Mouse (Mus musculus) forebrain, embryonic 14.5 days (tissue): ENCODE data around the gene Atp8a1. TPM values are rescaled to one million over a fixed set of nuclear protein-coding genes. Genes with fewer than 3 reads are reported as not detected.

Experiments
- ATAC-seq: fragments of 200-750 bp; cut with Nextera tagmentation; 2 replicates; pipeline ENCODE4 v1.8.0; 2017; ENCODE audit warnings: mild to moderate bottlenecking, moderate library complexity
- DNase-seq: peaks from one replicate; pipeline ENCODE4 v3.0.0-alpha.2; 2015; ENCODE audit warnings: low spot score
- H3K27ac ChIP-seq: fragments of 300-500 bp; sonication (generic); 2 replicates; pipeline ENCODE4 v1.5.1; 2014; ENCODE audit warnings: low read depth, mild to moderate bottlenecking, control low read depth, low read length, moderate library complexity
- H3K27me3 ChIP-seq: fragments of 300-500 bp; sonication (generic); replicated peaks from 2 replicates; pipeline ENCODE4 v1.6.1; 2014; ENCODE audit warnings: low read length, control low read depth, mixed read lengths; ENCODE audit not compliant: control insufficient read depth, insufficient read depth
- H3K36me3 ChIP-seq: fragments of 300-500 bp; sonication (generic); 2 replicates; pipeline ENCODE4 v1.6.1; 2014; ENCODE audit warnings: low read length, control low read depth; ENCODE audit not compliant: control insufficient read depth, insufficient read depth
- H3K4me1 ChIP-seq: fragments of 300-500 bp; sonication (generic); 2 replicates; pipeline ENCODE4 v1.6.1; 2014; ENCODE audit warnings: antibody characterized with exemption, low read length, control low read depth; ENCODE audit not compliant: control insufficient read depth, insufficient read depth
- H3K4me2 ChIP-seq: fragments of 300-500 bp; sonication (generic); 2 replicates; pipeline ENCODE4 v1.6.1; 2014; ENCODE audit warnings: mild to moderate bottlenecking, control low read depth, low read length
- H3K4me3 ChIP-seq: fragments of 300-500 bp; sonication (generic); 2 replicates; pipeline ENCODE4 v1.5.1; 2014; ENCODE audit warnings: low read depth, low read length, control low read depth
- H3K9ac ChIP-seq: fragments of 300-500 bp; sonication (generic); 2 replicates; pipeline ENCODE4 v1.6.1; 2014; ENCODE audit warnings: mild to moderate bottlenecking, low read length, control low read depth, moderate library complexity
- H3K9me3 ChIP-seq: fragments of 300-500 bp; sonication (generic); replicated peaks from 2 replicates; pipeline ENCODE4 v1.6.1; 2016; ENCODE audit warnings: low read length, control low read depth, mixed read lengths; ENCODE audit not compliant: control insufficient read depth
- WGBS: fragments of 180-500 bp; shearing (Covaris S2); extraction: QIAGEN DNeasy Blood & Tissue Kit; methylation state at CpG from one replicate; pipeline ENCODE4 v1.1.7; 2014; 5-methylcytosine and 5-hydroxymethylcytosine counted together
- polyA plus RNA-seq: library from polyadenylated mRNA; unstranded; fragments of >200 nt; fragmentation: Nextera tagmentation; extraction: Ambion mirVana; gene quantifications from 2 replicates; pipeline ENCODE4 v1.2.1, GENCODE M21; 2014

Gene Atp8a1
- polyA plus RNA-seq, 1 experiment from 2014 or later: 24.2 TPM

GRCm38 (mm10) chr5:67833841-67834240 is 13.4 kb downstream of the Atp8a1 start:
- H3K4me2 ChIP-seq: no peak overlapping the region
- no peak overlapping the region for H3K27ac ChIP-seq
- no peak overlapping the region for H3K9ac ChIP-seq
- 97% methylated on average over 5 of the region's 5 CpGs for WGBS
- no peaks in the 10 kb centered on the region for H3K9me3 ChIP-seq
- no peaks in the 10 kb centered on the region for H3K36me3 ChIP-seq
- no peak overlapping the region for H3K4me3 ChIP-seq
- no peak for ATAC-seq
- DNase-seq: no peak
- H3K27me3 ChIP-seq: no peaks in the 10 kb centered on the region
- no peaks in the 10 kb centered on the region for H3K4me1 ChIP-seq

DNA sequence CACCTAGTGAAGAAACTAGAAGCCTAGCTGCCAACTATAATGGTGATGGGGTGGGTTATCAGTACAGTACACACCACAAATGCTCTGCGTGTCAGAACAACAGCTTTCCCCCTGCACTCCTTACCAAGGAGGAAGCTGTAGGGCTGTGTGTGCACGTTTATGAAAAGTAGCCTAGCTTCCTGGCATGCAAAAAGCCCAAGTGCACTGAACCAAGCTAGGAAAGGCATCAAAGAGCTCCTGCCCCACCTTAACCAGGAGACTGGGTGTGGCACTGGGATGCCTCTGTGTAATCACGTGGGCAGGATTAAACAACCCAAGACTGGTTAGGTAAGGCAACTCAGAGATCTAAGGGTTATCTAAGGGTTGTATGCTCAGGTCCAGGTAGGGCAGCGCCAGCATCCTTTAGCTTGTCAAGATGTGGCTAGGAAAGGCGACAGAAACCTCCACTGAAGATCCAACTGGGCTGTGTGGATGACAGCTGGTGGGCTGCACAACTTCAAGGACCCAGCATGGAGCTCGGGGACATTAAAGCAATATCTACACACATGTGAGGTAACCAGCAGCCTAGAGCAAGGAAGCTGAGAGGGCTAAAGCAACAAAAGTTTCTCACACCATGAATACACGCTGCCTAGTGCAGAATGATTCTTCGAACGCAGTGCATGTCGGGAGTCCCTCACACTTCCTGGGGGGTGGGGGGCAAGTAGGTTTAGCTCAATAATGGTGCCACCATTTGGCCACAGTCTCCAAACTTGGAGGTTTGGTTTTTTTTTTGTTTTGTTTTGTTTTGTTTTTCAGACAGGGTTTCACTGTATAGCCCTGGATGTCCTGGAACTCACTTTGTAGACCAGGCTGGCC is 15.7 kb downstream of the Atp8a1 start:
- Histone ChIP-seq H3K27ac (no peak overlapping the region), H3K4me3 (no peak overlapping the region), H3K27me3 (no peaks in the 10 kb centered on the region), H3K4me2 (no peak overlapping the region), H3K9ac (no peak overlapping the region), H3K9me3 (no peaks in the 10 kb centered on the region), H3K36me3 (no peaks in the 10 kb centered on the region), H3K4me1 (no peaks in the 10 kb centered on the region)
- DNase-seq: no peak
- WGBS: 83% methylated on average over 10 of the region's 10 CpGs
- no peak; the same call in 1 of the 2 replicates for ATAC-seq

DNA sequence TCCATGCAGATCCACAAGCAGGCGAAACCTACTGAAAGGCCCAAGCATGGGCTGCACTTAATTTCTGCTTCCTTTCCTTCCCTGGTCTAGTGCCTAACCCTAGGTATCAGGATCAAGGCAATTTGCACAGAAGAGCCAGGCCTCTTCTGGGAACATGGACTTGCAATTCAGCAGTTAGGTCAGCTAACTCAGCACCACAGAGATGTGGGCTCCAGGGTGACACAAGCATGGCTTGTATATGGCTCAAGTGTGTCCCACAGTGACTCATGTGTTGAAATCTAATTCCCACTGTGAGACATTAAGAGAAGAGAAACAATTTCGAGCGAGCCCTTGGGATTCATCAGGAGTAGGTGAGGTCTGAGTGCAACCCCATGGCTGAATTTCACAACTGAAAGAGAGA is 18.9 kb downstream of the Atp8a1 start:
- 88% methylated on average over 3 of the region's 3 CpGs for WGBS
- no peak overlapping the region for H3K4me2 ChIP-seq
- ATAC-seq (no peak), DNase-seq (no peak)
- no peak overlapping the region for H3K4me3 ChIP-seq
- H3K27me3 ChIP-seq: no peaks in the 10 kb centered on the region
- no peaks in the 10 kb centered on the region for H3K36me3 ChIP-seq
- H3K9ac ChIP-seq: no peak overlapping the region
- H3K4me1 ChIP-seq: no peaks in the 10 kb centered on the region; the same call in 1 of the 2 replicates
- H3K27ac ChIP-seq: no peak overlapping the region
- H3K9me3 ChIP-seq: no peaks in the 10 kb centered on the region

DNA sequence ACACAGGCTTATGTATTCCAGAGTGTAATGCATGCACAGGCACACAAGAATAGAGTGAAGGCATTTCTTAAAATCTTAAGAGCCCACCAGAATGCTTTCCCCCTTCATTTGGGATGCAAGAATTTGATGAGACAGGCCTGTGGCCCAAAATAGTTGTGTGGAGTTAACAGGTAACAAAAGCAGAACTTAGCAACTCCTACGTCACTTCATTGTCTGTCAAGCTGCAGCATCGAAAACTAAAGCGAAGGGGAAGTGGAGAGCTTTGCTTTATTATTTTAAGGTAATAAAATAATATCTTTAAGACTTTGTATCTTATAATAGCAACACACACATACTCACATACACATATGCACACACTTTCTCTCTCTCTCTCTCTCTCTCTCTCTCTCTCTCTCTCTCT is 20.3 kb downstream of the Atp8a1 start:
- H3K27me3 ChIP-seq: no peaks in the 10 kb centered on the region
- no peak overlapping the region for H3K9ac ChIP-seq
- no peaks in the 10 kb centered on the region for H3K9me3 ChIP-seq
- no peaks in the 10 kb centered on the region; the same call in 1 of the 2 replicates for H3K4me1 ChIP-seq
- no peak for DNase-seq
- WGBS: 90% methylated on average over 3 of the region's 3 CpGs
- no peak overlapping the region for H3K4me2 ChIP-seq
- H3K4me3 ChIP-seq: no peak overlapping the region
- no peak for ATAC-seq
- no peak overlapping the region for H3K27ac ChIP-seq
- H3K36me3 ChIP-seq: no peaks in the 10 kb centered on the region

GRCm38 (mm10) chr5:67826278-67826677 is 21.0 kb downstream of the Atp8a1 start:
- Histone ChIP-seq H3K4me3 (no peak overlapping the region), H3K36me3 (no peaks in the 10 kb centered on the region), H3K27me3 (no peaks in the 10 kb centered on the region), H3K9me3 (no peaks in the 10 kb centered on the region), H3K4me2 (no peak overlapping the region), H3K4me1 (no peaks in the 10 kb centered on the region; the same call in 1 of the 2 replicates), H3K9ac (no peak overlapping the region), H3K27ac (no peak overlapping the region)
- WGBS: 92% methylated on average over 9 of the region's 9 CpGs
- no peak for ATAC-seq
- DNase-seq: no peak

DNA sequence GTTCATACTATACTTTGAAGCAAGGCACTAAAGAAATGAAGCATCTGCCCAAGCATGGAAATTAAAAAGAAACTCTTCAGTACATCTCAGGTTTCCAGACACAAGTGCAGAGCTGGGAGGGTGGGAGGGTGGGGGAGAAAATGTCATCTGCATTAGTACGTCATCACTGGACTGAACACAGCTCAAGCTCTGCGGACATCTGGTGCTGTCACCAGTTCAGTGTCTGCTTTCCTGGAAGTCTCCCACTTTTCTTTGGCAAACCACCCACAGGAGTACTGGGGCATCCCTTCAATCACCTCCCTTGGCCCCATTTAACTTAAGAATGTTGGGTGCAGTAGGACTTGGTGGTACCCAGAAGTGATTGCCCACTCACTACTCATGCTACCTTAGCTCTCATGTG is 22.6 kb downstream of the Atp8a1 start:
- ATAC-seq: peak; percentile 54; the same call in 1 of the 2 replicates
- Histone ChIP-seq H3K9me3 (no peaks in the 10 kb centered on the region), H3K4me1 (no peaks in the 10 kb centered on the region; the same call in 1 of the 2 replicates), H3K27me3 (no peaks in the 10 kb centered on the region), H3K9ac (no peak overlapping the region), H3K27ac (no peak overlapping the region), H3K4me2 (no peak overlapping the region), H3K36me3 (no peaks in the 10 kb centered on the region), H3K4me3 (no peak overlapping the region)
- WGBS: 83% methylated on average over 2 of the region's 2 CpGs
- no peak for DNase-seq

DNA sequence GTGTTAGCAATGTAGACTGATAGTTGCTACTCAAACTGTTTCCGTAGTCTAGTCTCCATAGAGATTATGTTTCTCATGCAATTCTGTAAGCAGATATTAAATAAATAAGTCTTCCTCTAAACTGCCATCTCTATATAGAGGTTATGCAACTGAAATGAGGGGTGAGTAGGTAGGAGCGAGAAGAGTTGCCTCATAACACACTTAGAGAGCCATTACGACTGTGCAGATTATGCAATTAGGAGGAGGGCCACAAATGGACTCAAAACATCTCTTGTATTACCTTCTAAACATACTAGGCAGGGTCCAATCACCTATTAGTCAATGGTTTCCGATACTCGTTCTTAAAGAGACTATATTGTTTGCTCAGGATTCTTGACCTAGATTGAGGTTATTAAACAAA is 23.5 kb downstream of the Atp8a1 start:
- H3K4me2 ChIP-seq: no peak overlapping the region
- no peaks in the 10 kb centered on the region for H3K36me3 ChIP-seq
- no peak overlapping the region for H3K27ac ChIP-seq
- ATAC-seq (no peak), DNase-seq (no peak)
- no peaks in the 10 kb centered on the region; the same call in 1 of the 2 replicates for H3K4me1 ChIP-seq
- H3K9ac ChIP-seq: no peak overlapping the region
- H3K27me3 ChIP-seq: no peaks in the 10 kb centered on the region
- no peak overlapping the region for H3K4me3 ChIP-seq
- 55% methylated on average over 5 of the region's 5 CpGs for WGBS
- H3K9me3 ChIP-seq: no peaks in the 10 kb centered on the region

DNA sequence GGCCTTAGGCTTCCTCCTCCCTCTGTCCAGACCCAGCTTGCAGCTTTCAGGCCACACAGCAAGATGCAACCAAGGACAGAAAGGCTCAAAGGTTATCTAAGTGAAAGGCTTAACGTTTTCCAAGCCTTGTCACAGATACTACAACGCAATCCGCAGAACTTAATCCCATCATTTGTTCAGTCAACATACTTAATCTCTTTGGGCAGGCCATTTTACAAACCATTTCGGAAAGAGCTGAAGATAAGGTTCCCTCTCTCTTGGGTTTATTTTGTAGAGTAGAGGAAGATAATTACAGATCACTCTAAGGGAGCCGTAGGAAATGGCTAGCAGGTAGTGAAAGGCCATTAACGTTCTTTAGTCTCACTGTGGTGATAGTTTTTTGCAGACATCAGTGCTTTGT is 24.6 kb downstream of the Atp8a1 start:
- H3K36me3 ChIP-seq: no peaks in the 10 kb centered on the region
- H3K4me1 ChIP-seq: no peaks in the 10 kb centered on the region; the same call in 1 of the 2 replicates
- no peak overlapping the region for H3K9ac ChIP-seq
- no peak overlapping the region for H3K4me2 ChIP-seq
- 82% methylated on average over 6 of the region's 6 CpGs for WGBS
- ATAC-seq (no peak), DNase-seq (no peak)
- no peak overlapping the region for H3K27ac ChIP-seq
- H3K9me3 ChIP-seq: no peaks in the 10 kb centered on the region
- no peaks in the 10 kb centered on the region for H3K27me3 ChIP-seq
- no peak overlapping the region for H3K4me3 ChIP-seq

DNA sequence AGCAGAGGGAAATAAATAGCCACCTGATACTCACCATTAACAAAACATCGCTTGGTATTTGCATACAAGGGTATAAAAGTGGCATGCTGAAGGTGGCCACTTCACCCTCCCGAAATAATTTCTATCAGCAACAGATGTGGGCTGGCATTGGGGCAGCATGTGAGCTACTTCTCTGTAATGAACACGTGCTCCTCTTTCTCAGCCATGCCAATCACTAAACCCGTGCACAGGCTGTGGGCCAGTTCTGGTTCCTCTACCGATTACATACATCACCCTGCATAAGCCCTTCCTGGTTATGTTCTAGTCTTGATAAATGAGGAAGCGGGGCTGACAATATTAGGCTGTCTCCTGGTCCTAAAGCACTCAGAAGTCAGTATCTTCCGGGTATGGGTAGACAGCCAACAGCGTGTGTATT is 25.2 kb downstream of the Atp8a1 start:
- no peak for ATAC-seq
- no peak overlapping the region for H3K4me3 ChIP-seq
- H3K27me3 ChIP-seq: no peaks in the 10 kb centered on the region
- DNase-seq: no peak
- no peak overlapping the region for H3K9ac ChIP-seq
- WGBS: 87% methylated on average over 8 of the region's 8 CpGs
- H3K9me3 ChIP-seq: no peaks in the 10 kb centered on the region
- H3K4me2 ChIP-seq: no peak overlapping the region
- no peaks in the 10 kb centered on the region; the same call in 1 of the 2 replicates for H3K4me1 ChIP-seq
- no peak overlapping the region for H3K27ac ChIP-seq
- H3K36me3 ChIP-seq: no peaks in the 10 kb centered on the region
